Mouse (Mus musculus) left cerebral cortex, adult 6 months (tissue): Measurements from ENCODE around the gene Tsc22d2. TPM values are rescaled to one million over a fixed set of nuclear protein-coding genes. Genes with fewer than 3 reads are reported as not detected.

Experiments used
- long read RNA-seq, 2 experiments: library from polyadenylated mRNA; unstranded; transcript quantifications; one replicate each; pipeline ENCODE4 v2.0.0; 2019 to 2020
- polyA plus RNA-seq: library from polyadenylated mRNA; unstranded; fragments of <200 nt; fragmentation: Nextera tagmentation; gene quantifications from 2 replicates; pipeline ENCODE4 v1.2.3, GENCODE M21; 2021

Tsc22d2 gene
- polyA plus RNA-seq, result 5.1 and 10.0 TPM in 2 replicates
- long read RNA-seq, experiment 1, full-length matches to known transcripts, result 22 of 28 reads
- long read RNA-seq, experiment 1, partial matches to known transcripts, result 1 of 28 reads
- long read RNA-seq, experiment 1, other reads (novel, unspliced or antisense), result 5 of 28 reads
- long read RNA-seq, experiment 2, partial matches to known transcripts, result 6 of 13 reads
- long read RNA-seq, experiment 2, other reads (novel, unspliced or antisense), result 6 of 13 reads

GRCm38 (mm10) chr3:58414234-58414938 is at the start of gene Tsc22d2:
TSS of gene Tsc22d2 (plus strand) at chr3:58414715.

Other genes starting within 250 kb of the Tsc22d2 start
- 37.0 and 51.0 TPM in 2 replicates for gene Eif2a, start 111.1 kb downstream of the Tsc22d2 start, polyA plus RNA-seq
- gene Serp1, start 111.2 kb downstream of the Tsc22d2 start, polyA plus RNA-seq, result 29.5 and 31.8 TPM in 2 replicates
- gene Selenot, start 161.9 kb downstream of the Tsc22d2 start, polyA plus RNA-seq, result 32.3 and 33.2 TPM in 2 replicates
- gene Erich6, start 222.5 kb downstream of the Tsc22d2 start, polyA plus RNA-seq, result 0.21 and 0.68 TPM in 2 replicates